In genomic region chr11:31753711-31754161, GRCm38 (mm10) we compare ENCODE assay signal across 10 mouse cellular contexts.
DNase-seq lines count a peak whose midpoint lies in the region; ATAC-seq lines count a peak whose summit lies in the region.
"Had no signal": no experiment of that assay in that cellular context is flagged by ENCODE, and none has a peak within 500 bp of the region (broad histone marks: within the 10 kb centered on the region; RNA-seq: fewer than 3 reads in every experiment).

No protein-coding gene starts in this region.

- 54% methylated on average over 5 of the region's 5 CpGs for WGBS in forebrain, embryonic 12.5 days

- H3K27me3 ChIP-seq in forebrain, embryonic 12.5 days, result no peaks in the 10 kb centered on the region
- H3K27me3 ChIP-seq: liver, embryonic 13.5 days had no signal

- intact Hi-C loops in left cerebral cortex, postnatal 14 days (cut with DNase I), result no loop called here

- H3K9ac ChIP-seq in forebrain, embryonic 12.5 days, result no peak overlapping the region
- H3K9ac ChIP-seq: liver, embryonic 13.5 days had no signal

- no peaks in the 10 kb centered on the region for H3K9me3 ChIP-seq in forebrain, embryonic 12.5 days
- H3K9me3 ChIP-seq: liver, embryonic 13.5 days had no signal

- peak; percentile 62 to 75 for DNase-seq in left cerebral cortex, postnatal 14 days (ENCODE audit: low spot score in 2 of 2)
- DNase-seq in right cerebral cortex, adult 2 months (ENCODE audit: low spot score in 2 of 2), result peak; percentile 67 to 77
- DNase-seq in lung, postnatal 36 days, result no peak
- DNase-seq: embryo, embryonic 11 days; liver, embryonic 13.5 days had no signal

- H3K4me1 ChIP-seq in forebrain, embryonic 12.5 days, result peaks cover 19% of the 10 kb centered on the region

- peak; percentile 78 for ATAC-seq in forebrain, embryonic 12.5 days (ENCODE audit: low FRiP score)
- ATAC-seq in frontal cortex, adult (ENCODE audit: low TSS enrichment), result peak; percentile 76
- no peak for ATAC-seq in cerebellum, adult (ENCODE audit: insufficient number of reproducible peaks, low FRiP score, low TSS enrichment)
- ATAC-seq in megakaryocyte-erythroid progenitor cell, adult 5-6 weeks (replicated peaks; ENCODE audit: low FRiP score, low TSS enrichment, poor library complexity, severe bottlenecking), result no peak

- H3K4me2 ChIP-seq in forebrain, embryonic 12.5 days, result no peak overlapping the region
- H3K4me2 ChIP-seq: liver, embryonic 13.5 days had no signal

- H3K27ac ChIP-seq in forebrain, embryonic 12.5 days, result peak overlapping the region; percentile 63; the same call in 1 of the 2 replicates
- H3K27ac ChIP-seq: liver, embryonic 13.5 days had no signal

- no peak overlapping the region for H3K4me3 ChIP-seq in forebrain, embryonic 12.5 days (replicated peaks)
- H3K4me3 ChIP-seq: liver, embryonic 13.5 days; megakaryocyte, embryonic 14.5 days had no signal

- H3K36me3 ChIP-seq in forebrain, embryonic 12.5 days (replicated peaks), result no peaks in the 10 kb centered on the region
- H3K36me3 ChIP-seq: liver, embryonic 13.5 days had no signal

Comparison
In these comparisons a context has a peak if more than half of its experiments do, and no peak if none do; other contexts are left out.
1. ATAC-seq: peak in forebrain, embryonic 12.5 days (single experiment) and frontal cortex, adult (single experiment); none in cerebellum, adult (single experiment) and megakaryocyte-erythroid progenitor cell, adult 5-6 weeks (single experiment).